ENCODE assay signal across 14 mouse cellular contexts in the genomic region with DNA sequence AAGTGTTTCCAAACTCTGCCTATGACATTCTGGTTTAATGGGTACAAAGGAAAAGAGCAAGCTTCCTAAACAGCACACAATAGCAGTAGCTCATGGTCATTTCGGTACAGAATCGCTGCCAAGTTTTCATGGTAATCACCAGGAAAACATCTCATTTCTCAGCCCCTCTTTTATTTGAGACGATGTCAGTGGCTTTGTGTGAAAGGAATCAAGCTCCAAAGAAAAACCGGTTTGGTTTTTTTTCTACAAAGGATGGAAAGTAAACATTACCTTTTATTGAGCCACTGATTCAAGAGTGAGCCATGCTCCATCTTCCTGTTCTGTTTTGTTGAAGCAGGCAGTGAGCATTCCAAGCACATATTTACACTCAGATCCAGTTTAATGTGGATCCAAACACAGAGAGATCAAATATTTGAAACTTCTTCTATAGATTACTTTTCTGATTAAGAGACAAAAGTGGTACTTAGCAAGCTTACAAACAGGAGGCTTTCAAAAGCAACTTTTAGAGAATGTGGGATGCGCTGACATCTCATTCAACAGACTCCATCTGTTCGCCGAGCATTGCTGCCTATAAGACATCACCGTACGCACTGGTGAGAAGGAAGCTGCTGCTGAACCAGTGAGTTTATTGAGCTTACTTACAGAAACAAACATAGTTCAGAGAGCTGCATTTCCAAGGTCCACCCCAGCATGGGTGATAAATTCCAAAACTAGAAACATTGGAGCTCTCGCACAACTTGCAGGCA. TPM values are rescaled to one million over a fixed set of nuclear protein-coding genes. Genes with fewer than 3 reads are reported as not detected.
DNase-seq lines count a peak whose midpoint lies in the region; ATAC-seq and TF ChIP-seq lines count a peak whose summit lies in the region.
"Had no signal": no experiment of that assay in that cellular context is flagged by ENCODE, and none has a peak within 500 bp of the region (broad histone marks: within the 10 kb centered on the region; RNA-seq: fewer than 3 reads in every experiment).

No protein-coding gene starts in this region.

- no peak overlapping the region for H3K9ac ChIP-seq in intestine, embryonic 15.5 days
- H3K9ac ChIP-seq in intestine, embryonic 16.5 days (ENCODE audit: low read depth, low read length), result no peak overlapping the region
- H3K9ac ChIP-seq in midbrain, postnatal 0 days (replicated peaks; ENCODE audit: low read length, poor library complexity, severe bottlenecking), result no peak overlapping the region
- H3K9ac ChIP-seq in midbrain, embryonic 16.5 days (ENCODE audit: low read depth, low read length), result no peak overlapping the region
- no peak overlapping the region for H3K9ac ChIP-seq in hindbrain, embryonic 16.5 days (ENCODE audit: low read depth, low read length)
- H3K9ac ChIP-seq: neural tube, embryonic 13.5 days had no signal

- DNase-seq in midbrain, postnatal 0 days (ENCODE audit: low spot score), result peak; percentile 28
- peak; percentile 35 for DNase-seq in telencephalon, adult 2 months (ENCODE audit: low read depth, low spot score)
- DNase-seq: heart, postnatal 4 days; kidney, adult 8-10 months; liver; retina, postnatal 1 day; thymus, postnatal 4 days had no signal

- no peaks in the 10 kb centered on the region for H3K9me3 ChIP-seq in intestine, embryonic 15.5 days
- no peaks in the 10 kb centered on the region for H3K9me3 ChIP-seq in intestine, embryonic 16.5 days (ENCODE audit: control insufficient read depth, low read length)
- H3K9me3 ChIP-seq in midbrain, postnatal 0 days (ENCODE audit: low read length), result no peaks in the 10 kb centered on the region
- no peaks in the 10 kb centered on the region for H3K9me3 ChIP-seq in midbrain, embryonic 16.5 days (replicated peaks; ENCODE audit: control insufficient read depth, low read length, poor library complexity, severe bottlenecking)
- no peaks in the 10 kb centered on the region for H3K9me3 ChIP-seq in hindbrain, embryonic 16.5 days (ENCODE audit: control insufficient read depth, low read length)
- H3K9me3 ChIP-seq: neural tube, embryonic 13.5 days had no signal

- H3K4me3 ChIP-seq in intestine, embryonic 15.5 days (replicated peaks), result no peak overlapping the region
- H3K4me3 ChIP-seq in intestine, embryonic 16.5 days (ENCODE audit: low read length), result no peak overlapping the region
- H3K4me3 ChIP-seq in midbrain, postnatal 0 days (ENCODE audit: low read depth, low read length), result no peak overlapping the region
- no peak overlapping the region for H3K4me3 ChIP-seq in midbrain, embryonic 16.5 days (ENCODE audit: low read depth, low read length)
- no peak overlapping the region for H3K4me3 ChIP-seq in hindbrain, embryonic 16.5 days (ENCODE audit: low read length)
- H3K4me3 ChIP-seq: neural tube, embryonic 13.5 days had no signal

- no peak for TF ChIP-seq CTCF in midbrain, postnatal 0 days (IDR thresholded peaks at IDR 0.05)

- no peaks in the 10 kb centered on the region for H3K27me3 ChIP-seq in intestine, embryonic 15.5 days (replicated peaks)
- H3K27me3 ChIP-seq in intestine, embryonic 16.5 days (replicated peaks; ENCODE audit: control insufficient read depth, insufficient read depth, low read length), result no peaks in the 10 kb centered on the region
- H3K27me3 ChIP-seq in midbrain, postnatal 0 days (ENCODE audit: insufficient read depth, low read length), result 0 out of 2 replicates have a peak, but pooled peaks cover 4% of the 10 kb centered on the region
- H3K27me3 ChIP-seq in midbrain, embryonic 16.5 days (ENCODE audit: control insufficient read depth, insufficient read depth, low read depth, low read length), result peaks cover 4% of the 10 kb centered on the region
- H3K27me3 ChIP-seq in hindbrain, embryonic 16.5 days (replicated peaks; ENCODE audit: control insufficient read depth, insufficient read depth, low read length), result no peaks in the 10 kb centered on the region
- H3K27me3 ChIP-seq: neural tube, embryonic 13.5 days had no signal

- H3K27ac ChIP-seq in intestine, embryonic 15.5 days, result no peak overlapping the region
- H3K27ac ChIP-seq in intestine, embryonic 16.5 days (ENCODE audit: low read length), result no peak overlapping the region
- no peak overlapping the region for H3K27ac ChIP-seq in midbrain, postnatal 0 days (ENCODE audit: low read depth, low read length)
- H3K27ac ChIP-seq in midbrain, embryonic 16.5 days (ENCODE audit: low read length), result no peak overlapping the region
- no peak overlapping the region for H3K27ac ChIP-seq in hindbrain, embryonic 16.5 days (ENCODE audit: low read depth, low read length)
- H3K27ac ChIP-seq: neural tube, embryonic 13.5 days had no signal

- peak; percentile 39; the same call in 1 of the 2 replicates for ATAC-seq in intestine, embryonic 15.5 days
- ATAC-seq in intestine, embryonic 16.5 days, result no peak
- ATAC-seq in midbrain, postnatal 0 days (ENCODE audit: low FRiP score), result no peak
- no peak for ATAC-seq in midbrain, embryonic 16.5 days
- ATAC-seq in hindbrain, embryonic 16.5 days, result no peak
- no peak for ATAC-seq in megakaryocyte, adult 5-6 weeks (ENCODE audit: poor library complexity, severe bottlenecking)
- ATAC-seq: CD4-positive, CD25-positive, alpha-beta regulatory T cell, adult 4 months had no signal

- WGBS in intestine, embryonic 15.5 days, result 41% methylated on average over 10 of the region's 10 CpGs
- 40% methylated on average over 10 of the region's 10 CpGs for WGBS in intestine, embryonic 16.5 days
- WGBS in midbrain, postnatal 0 days, result 51% methylated on average over 10 of the region's 10 CpGs
- WGBS in midbrain, embryonic 16.5 days, result 52% methylated on average over 10 of the region's 10 CpGs
- 44% methylated on average over 10 of the region's 10 CpGs for WGBS in hindbrain, embryonic 16.5 days

- peaks cover 7% of the 10 kb centered on the region; the same call in 1 of the 2 replicates for H3K4me1 ChIP-seq in intestine, embryonic 15.5 days (replicated peaks)
- H3K4me1 ChIP-seq in intestine, embryonic 16.5 days (ENCODE audit: control insufficient read depth, insufficient read depth, low read length), result no peaks in the 10 kb centered on the region
- H3K4me1 ChIP-seq in midbrain, postnatal 0 days (ENCODE audit: insufficient read depth, low read length), result no peaks in the 10 kb centered on the region
- no peaks in the 10 kb centered on the region for H3K4me1 ChIP-seq in midbrain, embryonic 16.5 days (ENCODE audit: control insufficient read depth, insufficient read depth, low read length)
- peaks cover 2% of the 10 kb centered on the region; the same call in 1 of the 2 replicates for H3K4me1 ChIP-seq in hindbrain, embryonic 16.5 days (ENCODE audit: control insufficient read depth, insufficient read depth, low read depth, low read length)

- no peaks in the 10 kb centered on the region for H3K36me3 ChIP-seq in intestine, embryonic 15.5 days
- no peaks in the 10 kb centered on the region for H3K36me3 ChIP-seq in intestine, embryonic 16.5 days (ENCODE audit: control insufficient read depth, insufficient read depth, low read length)
- H3K36me3 ChIP-seq in midbrain, postnatal 0 days (ENCODE audit: insufficient read depth, low read length), result no peaks in the 10 kb centered on the region
- H3K36me3 ChIP-seq in midbrain, embryonic 16.5 days (ENCODE audit: control insufficient read depth, insufficient read depth, low read length), result no peaks in the 10 kb centered on the region
- no peaks in the 10 kb centered on the region for H3K36me3 ChIP-seq in hindbrain, embryonic 16.5 days (ENCODE audit: control insufficient read depth, insufficient read depth, low read length)
- H3K36me3 ChIP-seq: neural tube, embryonic 13.5 days had no signal

- H3K4me2 ChIP-seq in intestine, embryonic 15.5 days (replicated peaks), result no peak overlapping the region
- H3K4me2 ChIP-seq in intestine, embryonic 16.5 days (ENCODE audit: low read depth, low read length), result no peak overlapping the region
- no peak overlapping the region for H3K4me2 ChIP-seq in midbrain, postnatal 0 days (ENCODE audit: low read depth, low read length, poor library complexity, severe bottlenecking)
- no peak overlapping the region for H3K4me2 ChIP-seq in midbrain, embryonic 16.5 days (ENCODE audit: low read length)
- peak overlapping the region; percentile 21 for H3K4me2 ChIP-seq in hindbrain, embryonic 16.5 days (ENCODE audit: low read length)
- H3K4me2 ChIP-seq: neural tube, embryonic 13.5 days had no signal

RNA-seq across cellular contexts. Expression of gene Tmem135, which starts 38.7 kb away (rescaled TPM):
- 42.4 and 43.8 TPM in 2 replicates for polyA plus RNA-seq in intestine, embryonic 15.5 days (2015; fragmentation: Nextera tagmentation; extraction: Ambion mirVana)
- 54.6 and 63.1 TPM in 2 replicates for polyA plus RNA-seq in intestine, embryonic 16.5 days (2015; fragmentation: Nextera tagmentation; extraction: Ambion mirVana)
- total RNA-seq in midbrain, postnatal 0 days (2014; rRNA removed), result 34.9 and 35.7 TPM in 2 replicates
- 28.7 and 33.5 TPM in 2 replicates for polyA plus RNA-seq in midbrain, postnatal 0 days (2015; fragmentation: Nextera tagmentation; extraction: Ambion mirVana)
- polyA plus RNA-seq in midbrain, embryonic 16.5 days (2015; fragmentation: Nextera tagmentation; extraction: Ambion mirVana), result 26.9 and 28.8 TPM in 2 replicates
- polyA plus RNA-seq in hindbrain, embryonic 16.5 days (2015; fragmentation: Nextera tagmentation; extraction: Ambion mirVana), result 29.4 and 34.3 TPM in 2 replicates
- 29.9 and 31.6 TPM in 2 replicates for total RNA-seq in megakaryocyte, adult 5-6 weeks (2015)
- 18.7 and 26.5 TPM in 2 replicates for total RNA-seq in megakaryocyte, adult 5-6 weeks (2017)

RNA-seq across cellular contexts. Expression of gene Fzd4, which starts 38.8 kb away (rescaled TPM):
- 9.1 and 9.5 TPM in 2 replicates for polyA plus RNA-seq in intestine, embryonic 15.5 days (2015; fragmentation: Nextera tagmentation; extraction: Ambion mirVana)
- polyA plus RNA-seq in intestine, embryonic 16.5 days (2015; fragmentation: Nextera tagmentation; extraction: Ambion mirVana), result 7.4 and 8.9 TPM in 2 replicates
- total RNA-seq in midbrain, postnatal 0 days (2014; rRNA removed), result 3.9 and 4.4 TPM in 2 replicates
- 1.2 and 1.5 TPM in 2 replicates for polyA plus RNA-seq in midbrain, postnatal 0 days (2015; fragmentation: Nextera tagmentation; extraction: Ambion mirVana)
- 1.6 and 1.7 TPM in 2 replicates for polyA plus RNA-seq in midbrain, embryonic 16.5 days (2015; fragmentation: Nextera tagmentation; extraction: Ambion mirVana)
- polyA plus RNA-seq in hindbrain, embryonic 16.5 days (2015; fragmentation: Nextera tagmentation; extraction: Ambion mirVana), result 2.1 and 2.6 TPM in 2 replicates
- total RNA-seq in megakaryocyte, adult 5-6 weeks (2015), result 4.8 TPM in 2 replicates
- 4.0 and 5.0 TPM in 2 replicates for total RNA-seq in megakaryocyte, adult 5-6 weeks (2017)
- polyA plus RNA-seq: CD4-positive, CD25-positive, alpha-beta regulatory T cell, adult 4 months had no signal
